Mouse (Mus musculus): ENCODE measurements at regions not wholly inside any gene's neighbourhood (a gene's known extent, or its start where the extent isn't known, plus 50 kb on each side); places are given as distances from the start of the nearest gene placed in this dataset.

- no peak for DNase-seq (ENCODE audit: inconsistent age in 2 of 2, low spot score in 1 of 2)
Measured at GRCm38 (mm10) chr12:6444026-6444425, 1068.5 kb upstream of the Klhl29 start.

DNA sequence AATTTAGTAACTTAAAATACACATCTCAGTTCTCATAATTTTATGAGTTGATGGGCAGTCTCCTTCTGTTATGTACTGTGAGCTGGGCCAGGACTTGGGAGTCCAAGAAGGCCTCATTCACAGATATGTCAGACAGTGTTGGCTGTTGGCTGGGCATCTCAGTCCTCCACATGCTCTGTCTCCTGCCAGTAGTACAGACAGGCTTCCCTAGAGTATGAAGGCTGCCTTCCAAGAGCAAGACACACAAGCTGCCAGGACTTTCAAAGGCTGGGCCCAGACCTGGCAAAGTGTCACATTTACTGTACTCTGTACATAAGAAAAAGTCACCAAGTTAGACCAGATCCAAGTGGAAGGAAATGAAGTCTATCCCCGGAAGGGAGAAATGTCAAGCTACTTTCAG is 1042.3 kb upstream of the Klhl29 start:
- peak in 1 of 2 experiments; percentile 2 for DNase-seq (ENCODE audit: inconsistent age in 2 of 2, low spot score in 1 of 2)

GRCm38 (mm10) chr12:6400591-6400990 is 1025.1 kb upstream of the Klhl29 start:
- no peak for DNase-seq (ENCODE audit: inconsistent age in 2 of 2, low spot score in 1 of 2)

DNA sequence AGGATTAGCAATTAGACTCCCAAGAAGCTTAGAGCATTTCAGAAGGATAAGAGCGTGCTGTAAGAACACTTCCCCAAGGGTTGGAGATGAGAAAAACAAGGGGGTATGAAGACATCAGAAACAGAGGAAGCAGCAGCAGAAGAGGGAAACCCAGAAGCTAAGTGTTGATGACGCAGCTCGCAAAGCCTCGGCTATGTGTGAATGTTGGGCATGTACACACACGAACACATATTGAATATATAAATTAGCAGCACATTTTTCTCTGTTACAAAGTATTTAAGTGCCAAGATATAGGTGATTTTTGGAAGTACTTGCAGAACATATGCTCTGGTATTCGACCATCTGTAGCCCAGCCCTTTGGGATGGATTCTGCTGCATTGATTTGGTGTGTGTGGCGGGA is 1006.4 kb upstream of the Klhl29 start:
- DNase-seq (ENCODE audit: inconsistent age in 2 of 2, low spot score in 1 of 2), result no peak

- no peak for DNase-seq (ENCODE audit: inconsistent age in 2 of 2, low spot score in 1 of 2)
Measured at GRCm38 (mm10) chr12:6367611-6368010, 992.1 kb upstream of the Klhl29 start.
